Mouse (Mus musculus): Measurements from ENCODE around the gene 2510039O18Rik.
A peak's percentile ranks its signal among the peaks of the same experiment; 100 is the strongest.

2510039O18Rik gene

DNA sequence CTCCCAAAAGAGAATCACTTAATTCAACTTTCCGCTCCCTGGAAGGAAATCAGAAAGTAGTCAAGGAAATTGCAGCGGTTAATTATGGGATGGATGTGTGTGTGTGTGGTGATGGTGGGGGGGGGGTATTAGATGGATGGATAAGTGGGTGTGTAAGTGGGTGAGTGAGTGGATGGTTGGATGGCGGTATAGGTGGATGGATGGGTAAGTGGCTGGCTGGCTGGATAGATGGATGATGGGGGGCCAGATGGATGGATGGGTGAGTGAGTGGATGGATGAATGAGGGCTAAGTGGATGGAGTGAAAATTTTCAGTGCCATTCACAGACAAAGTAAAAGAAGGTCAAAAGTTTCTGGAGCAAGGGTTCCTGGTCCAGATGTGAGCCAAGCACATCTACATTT is 3.7 kb upstream of the 2510039O18Rik start:
- no peak for DNase-seq (ENCODE audit: low read depth)

- no peak for DNase-seq (ENCODE audit: low read depth)
Measured at GRCm38 (mm10) chr4:147937486-147937885, 3.2 kb upstream of the 2510039O18Rik start.

- DNase-seq (ENCODE audit: low read depth) = no peak
Measured at GRCm38 (mm10) chr4:147938148-147939096, 2.3 kb upstream of the 2510039O18Rik start.

- no peak for DNase-seq (ENCODE audit: low read depth)
Measured at GRCm38 (mm10) chr4:147940111-147940510, 584 bp upstream of the 2510039O18Rik start.

- DNase-seq (ENCODE audit: low read depth) = no peak
Measured at GRCm38 (mm10) chr4:147941045-147942020, 638 bp downstream of the 2510039O18Rik start.

GRCm38 (mm10) chr4:147943005-147943404 is 2.3 kb downstream of the 2510039O18Rik start:
- DNase-seq (ENCODE audit: low read depth) = no peak

- DNase-seq (ENCODE audit: low read depth) = no peak
Measured at GRCm38 (mm10) chr4:147947511-147947910, 6.8 kb downstream of the 2510039O18Rik start.

GRCm38 (mm10) chr4:147953590-147953989 is 12.9 kb downstream of the 2510039O18Rik start:
- DNase-seq (ENCODE audit: low read depth) = peak; percentile 50

GRCm38 (mm10) chr4:147957141-147957540 is 16.4 kb downstream of the 2510039O18Rik start:
- peak; percentile 46 for DNase-seq (ENCODE audit: low read depth)

GRCm38 (mm10) chr4:147959881-147960831 is 19.5 kb downstream of the 2510039O18Rik start:
- DNase-seq (ENCODE audit: low read depth) = peak; percentile 89

- no peak for DNase-seq (ENCODE audit: low read depth)
Measured at GRCm38 (mm10) chr4:147962781-147963180, 22.1 kb downstream of the 2510039O18Rik start.

DNA sequence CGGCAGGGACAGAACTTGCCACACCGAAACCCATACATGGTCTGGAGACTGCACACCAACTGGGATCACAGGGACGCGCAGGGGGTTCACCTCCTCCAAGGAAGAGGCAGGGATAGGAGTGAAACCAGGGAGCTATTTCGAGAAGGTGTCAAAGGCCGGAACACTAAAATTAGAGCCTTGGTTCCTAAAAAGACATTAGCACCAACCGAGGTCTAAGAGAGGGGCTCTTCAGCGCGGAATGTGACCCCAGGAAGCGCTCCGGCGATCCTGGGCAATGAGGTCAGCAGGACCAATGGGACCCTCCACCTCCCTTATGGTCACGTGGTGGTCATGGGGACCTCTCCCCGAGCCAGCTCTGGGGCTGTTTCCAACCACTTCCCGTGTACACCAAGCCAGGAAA is 22.9 kb downstream of the 2510039O18Rik start:
- no peak for DNase-seq (ENCODE audit: low read depth)

- DNase-seq (ENCODE audit: low read depth) = no peak
Measured at GRCm38 (mm10) chr4:147965712-147966111, 25.0 kb downstream of the 2510039O18Rik start.

- DNase-seq (ENCODE audit: low read depth) = no peak
Measured at GRCm38 (mm10) chr4:147968816-147969215, 28.1 kb downstream of the 2510039O18Rik start.

GRCm38 (mm10) chr4:147969337-147969736 is 28.6 kb downstream of the 2510039O18Rik start:
- no peak for DNase-seq (ENCODE audit: low read depth)

GRCm38 (mm10) chr4:147976237-147976636 is 35.5 kb downstream of the 2510039O18Rik start:
- no peak for DNase-seq (ENCODE audit: low read depth)

DNA sequence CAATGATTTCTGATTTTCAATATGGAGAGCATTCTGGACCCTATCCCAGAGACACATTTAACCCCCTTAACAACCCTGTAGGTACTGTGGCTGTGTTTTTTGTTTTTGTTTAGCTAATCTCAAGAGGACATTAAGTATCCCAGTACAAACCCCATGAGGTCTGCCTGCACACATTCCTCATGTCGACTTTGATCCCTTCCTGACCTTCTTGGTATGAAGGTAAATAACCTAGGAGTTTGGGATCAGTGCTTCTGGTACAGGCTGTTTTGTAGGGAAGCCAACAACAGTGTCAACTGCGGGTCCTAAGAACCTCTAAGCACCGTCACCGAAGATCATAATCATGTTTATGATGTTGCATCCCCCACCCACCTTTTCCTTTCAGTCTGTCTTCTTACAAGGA is 37.0 kb downstream of the 2510039O18Rik start:
- no peak for DNase-seq (ENCODE audit: low read depth)

- no peak for DNase-seq (ENCODE audit: low read depth)
Measured at GRCm38 (mm10) chr4:147978391-147978790, 37.7 kb downstream of the 2510039O18Rik start.

- DNase-seq (ENCODE audit: low read depth) = no peak
Measured at GRCm38 (mm10) chr4:147979441-147979860, 38.8 kb downstream of the 2510039O18Rik start.

GRCm38 (mm10) chr4:147985205-147986132 is 44.8 kb downstream of the 2510039O18Rik start, which contains the start of gene Nppb:
Nppb (plus strand) TSS chr4:147985788.
- peak; percentile 44 for DNase-seq (ENCODE audit: low read depth)

All from c-Kit-positive CD71-negative TER-119-negative erythroid progenitor cells, embryonic 14.5 days (primary cell).